Mouse (Mus musculus) MEL-GATA-1-ER (cell line): Measurements from ENCODE around the gene Fermt2.

Experiments
- DNase-seq: peaks from one replicate; pipeline ENCODE4 v3.0.0-alpha.2; 2012; ENCODE audit warnings: low read depth; ENCODE audit errors: extremely low read depth

The Fermt2 gene

GRCm38 (mm10) chr14:45464036-45465035, 65.6 kb downstream of the Fermt2 start:
- no peak for DNase-seq

- DNase-seq = no peak
Observed at GRCm38 (mm10) chr14:45463599-45463998, 66.3 kb downstream of the Fermt2 start.

GRCm38 (mm10) chr14:45462875-45463475, 66.9 kb downstream of the Fermt2 start:
- DNase-seq = no peak

GRCm38 (mm10) chr14:45462374-45462773, 67.5 kb downstream of the Fermt2 start:
- no peak for DNase-seq

DNA sequence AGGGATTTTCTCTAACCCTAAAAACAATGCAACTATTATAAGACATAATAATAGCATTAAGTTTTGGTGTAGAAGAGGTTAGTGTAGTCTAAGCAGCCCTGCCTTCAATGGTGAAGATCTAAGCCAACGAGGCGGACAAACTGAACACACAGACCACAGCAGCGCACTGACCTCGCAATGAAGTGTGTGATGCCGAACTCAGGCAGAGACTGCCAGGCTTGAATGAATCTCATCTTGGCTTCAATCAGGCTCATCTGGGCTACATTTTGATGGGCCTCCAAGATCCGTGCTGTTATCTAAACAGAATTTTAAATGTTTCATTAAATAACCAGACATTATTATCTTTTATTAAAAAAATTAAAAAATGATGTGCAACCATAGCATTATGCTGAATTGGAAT, 68.0 kb downstream of the Fermt2 start:
- no peak for DNase-seq

DNA sequence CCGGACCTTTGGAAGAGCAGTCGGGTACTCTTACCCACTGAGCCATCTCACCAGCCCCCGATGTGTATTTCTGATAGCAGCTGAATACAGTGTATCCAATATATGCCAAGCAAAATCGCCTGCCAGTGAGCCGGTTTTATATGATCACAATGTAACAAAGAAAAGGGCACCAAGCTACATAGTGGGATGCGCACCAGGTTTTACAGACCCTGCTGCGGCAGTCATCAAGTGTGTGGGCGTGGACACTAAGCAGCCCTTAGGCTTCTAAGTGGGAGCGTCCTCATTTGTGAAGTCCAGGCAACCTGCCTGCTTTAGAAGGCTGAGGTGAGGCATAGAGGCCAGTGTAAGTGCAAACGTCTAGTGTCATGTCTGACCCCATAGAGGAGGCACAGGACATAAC, 69.4 kb downstream of the Fermt2 start:
- no peak for DNase-seq

DNA sequence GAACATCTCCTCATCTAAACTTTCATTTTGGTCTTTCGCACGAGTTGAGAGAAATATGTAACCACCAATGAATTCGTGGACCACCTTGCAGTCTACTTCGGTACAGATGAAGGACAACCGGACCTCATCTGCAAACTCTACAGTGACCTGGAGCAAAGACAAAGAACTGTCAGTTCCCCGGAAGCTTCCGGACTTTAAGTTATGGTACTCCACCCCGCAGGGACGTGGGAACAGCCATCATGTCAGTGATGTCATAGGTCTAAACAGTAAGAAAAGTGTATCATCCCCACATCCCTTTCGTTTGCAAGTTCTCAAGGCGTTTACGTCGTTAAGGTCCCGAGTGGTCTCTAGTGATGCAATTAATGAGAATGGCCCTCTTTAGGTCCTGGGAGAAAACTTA, 70.0 kb downstream of the Fermt2 start:
- no peak for DNase-seq

- no peak for DNase-seq
Observed at GRCm38 (mm10) chr14:45457003-45457402, 72.9 kb downstream of the Fermt2 start.

DNA sequence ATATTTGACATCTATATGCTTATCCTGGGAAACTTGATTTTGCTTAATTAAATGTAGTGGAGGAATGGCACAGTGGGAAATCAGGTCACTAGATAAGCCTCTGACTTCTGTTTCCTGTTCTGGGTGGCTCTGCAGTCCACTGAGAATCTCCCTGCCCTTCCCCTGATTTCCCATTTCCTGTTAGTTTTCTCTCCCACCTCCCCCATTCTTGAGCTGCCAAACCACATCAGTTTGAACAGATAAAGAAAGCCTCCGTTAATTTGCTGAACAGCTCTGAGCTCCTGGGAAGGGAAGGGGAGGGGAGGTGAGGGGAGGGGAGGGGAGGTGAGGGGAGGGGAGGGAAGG, 73.4 kb downstream of the Fermt2 start:
- DNase-seq = peak; percentile 14

GRCm38 (mm10) chr14:45455651-45456501, 74.0 kb downstream of the Fermt2 start:
- DNase-seq = no peak

- no peak for DNase-seq
Observed at GRCm38 (mm10) chr14:45453538-45454233, 76.2 kb downstream of the Fermt2 start.

DNA sequence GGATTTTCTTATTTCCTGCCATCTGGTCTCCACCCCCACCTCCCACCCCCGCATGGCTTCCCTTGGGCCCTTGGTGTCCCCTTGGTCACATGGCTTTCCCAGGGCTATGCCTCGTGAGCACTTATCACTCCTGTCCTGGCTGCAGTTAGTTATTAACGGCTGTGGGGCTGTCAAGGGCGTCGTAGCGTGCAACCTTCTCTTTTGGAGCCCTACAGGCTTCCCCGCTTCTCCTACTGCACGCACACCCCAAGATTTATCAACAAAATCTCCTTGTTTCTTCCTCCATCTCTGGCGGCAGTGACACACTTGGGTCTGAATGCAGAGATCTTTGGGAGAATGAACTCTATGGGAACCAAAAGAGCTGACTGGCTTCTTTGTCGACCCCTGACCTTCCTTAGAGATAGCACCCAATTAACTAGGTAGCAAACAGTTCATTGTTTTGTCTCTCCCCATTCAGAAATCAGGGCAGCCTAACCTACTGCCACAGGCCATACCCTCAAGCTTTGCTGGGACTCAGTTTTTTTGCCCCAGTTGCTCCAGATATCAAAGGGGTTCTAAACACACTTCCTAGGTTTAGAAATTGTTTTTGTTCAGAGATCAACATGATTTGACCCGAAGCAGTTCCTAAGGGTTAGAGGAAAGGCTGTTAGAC, 76.9 kb downstream of the Fermt2 start:
- DNase-seq = no peak

- no peak for DNase-seq
Observed at GRCm38 (mm10) chr14:45452148-45452547, 77.8 kb downstream of the Fermt2 start.

DNA sequence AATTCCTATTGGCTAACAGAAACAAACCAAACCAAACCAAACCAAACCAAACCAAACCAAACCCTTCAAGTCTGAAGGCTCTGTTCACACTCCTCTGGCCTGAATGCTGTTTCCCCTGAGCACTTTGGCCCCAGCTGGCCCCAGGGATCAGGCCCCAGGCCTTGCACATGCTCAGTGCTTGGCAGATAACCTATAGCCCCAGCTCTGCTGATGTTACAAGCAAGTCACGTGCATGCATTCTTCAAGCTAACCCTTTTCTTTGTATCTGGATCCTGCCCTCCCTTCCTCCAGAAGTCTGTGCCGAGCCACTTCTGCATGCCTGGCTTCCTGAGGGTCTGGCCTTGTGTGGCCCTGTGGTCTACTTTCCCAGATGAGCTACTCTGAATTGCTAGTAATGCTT, 78.8 kb downstream of the Fermt2 start:
- DNase-seq = no peak

DNA sequence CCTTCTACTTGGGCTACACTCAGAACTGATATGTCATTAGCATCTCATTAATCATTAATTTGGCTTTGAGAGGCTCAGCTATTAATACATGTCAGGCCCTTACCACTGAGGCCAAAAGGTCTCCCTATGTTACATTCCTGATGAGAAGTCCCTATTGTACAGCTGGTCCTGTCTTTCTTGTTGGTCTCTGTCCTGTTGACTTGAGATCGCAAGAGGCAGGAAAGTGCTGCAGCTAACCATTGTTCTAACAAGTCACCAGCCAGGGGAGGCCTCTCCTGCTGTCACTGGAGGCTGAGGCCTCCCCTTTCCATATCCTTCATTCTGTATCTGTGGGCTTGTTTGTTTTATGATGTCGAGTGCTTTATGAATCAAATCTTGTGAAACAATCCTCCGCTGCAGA, 83.1 kb downstream of the Fermt2 start:
- no peak for DNase-seq

- no peak for DNase-seq
Observed at GRCm38 (mm10) chr14:45445445-45445844, 84.5 kb downstream of the Fermt2 start.

- DNase-seq = no peak
Observed at GRCm38 (mm10) chr14:45444870-45445269, 85.0 kb downstream of the Fermt2 start.

DNA sequence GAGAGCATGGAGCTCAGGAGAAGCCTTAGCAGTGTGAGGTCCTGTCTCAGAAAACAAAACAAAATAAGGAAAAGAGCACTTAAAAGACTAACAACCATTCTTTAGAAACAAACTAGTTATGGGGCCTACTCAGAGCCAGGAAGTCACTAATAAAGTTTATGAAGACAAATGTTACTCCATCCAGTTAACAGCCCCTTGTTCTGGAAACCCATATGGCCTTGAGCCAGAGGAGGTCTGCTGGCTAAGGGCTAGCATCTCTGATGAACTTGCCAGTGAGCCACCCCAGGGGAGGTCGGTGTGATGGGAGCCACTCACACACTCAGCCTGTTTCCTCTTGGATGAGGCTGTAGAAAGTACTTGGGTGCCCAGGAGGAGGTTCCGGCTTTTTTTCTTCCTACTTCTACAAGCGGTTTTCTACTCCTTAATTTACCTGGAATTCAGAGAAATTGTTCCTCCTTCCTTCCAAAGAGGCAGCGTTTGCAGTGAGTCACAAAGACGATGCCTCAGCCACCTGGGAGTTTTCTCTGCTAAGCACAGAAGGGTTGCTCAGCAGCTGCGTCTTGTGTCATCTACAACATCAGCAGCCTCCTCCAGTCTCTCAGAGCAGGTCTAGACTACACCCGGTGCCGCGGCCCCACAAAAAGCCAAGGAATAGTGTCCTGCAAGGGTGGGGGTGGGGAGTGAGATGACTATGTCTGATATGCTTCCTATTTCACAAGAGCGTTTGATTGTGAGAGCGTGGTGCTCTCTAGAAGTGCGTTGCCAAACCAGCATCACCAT, 86.9 kb downstream of the Fermt2 start:
- no peak for DNase-seq

- DNase-seq = no peak
Observed at GRCm38 (mm10) chr14:45441291-45441690, 88.6 kb downstream of the Fermt2 start.

DNA sequence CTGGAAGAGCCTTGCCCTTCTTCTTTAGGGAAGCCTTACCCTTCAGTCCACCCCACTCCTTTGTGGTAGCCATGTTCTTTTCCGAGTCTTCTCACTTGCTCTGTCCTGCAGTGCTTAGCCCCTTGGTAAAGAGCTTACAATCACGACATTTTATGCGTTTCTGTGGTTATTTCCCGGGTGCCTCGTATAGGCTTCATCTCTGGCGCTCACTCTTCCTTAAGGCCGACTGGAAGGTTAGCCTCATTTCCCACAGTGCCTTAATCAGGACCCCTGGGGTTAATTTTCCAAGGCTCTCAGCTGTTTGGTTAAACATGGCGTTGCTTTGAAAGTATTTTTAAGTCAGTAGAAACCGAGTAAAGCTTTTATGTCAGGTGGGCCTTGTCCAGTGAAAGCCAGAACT, 90.5 kb downstream of the Fermt2 start:
- no peak for DNase-seq
